Mouse (Mus musculus): ENCODE measurements around the gene H2afy.

The H2afy gene

DNA sequence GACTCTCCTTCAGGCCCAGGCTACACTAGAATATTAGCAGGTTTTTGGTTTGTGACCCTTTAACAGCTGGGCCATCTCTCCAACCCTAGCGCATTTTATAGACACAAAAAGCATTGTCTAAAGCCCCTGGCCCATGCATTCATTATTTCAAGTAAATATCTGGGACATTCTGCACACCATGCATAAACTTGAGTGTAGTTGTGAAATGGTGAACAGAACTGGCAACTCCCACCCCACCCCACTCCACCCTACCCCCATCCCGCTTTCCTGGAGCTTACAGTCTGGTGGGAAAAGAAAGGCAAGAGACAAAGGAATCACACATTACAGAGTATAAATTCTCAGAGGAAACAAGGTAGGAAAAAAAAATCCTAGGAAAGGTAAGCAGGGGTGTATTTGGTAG is at the start of gene H2afy:
TSS of gene H2afy (minus strand) at position 162 of the 400 bp plus-strand sequence.
- in situ Hi-C loops (cut with MboI, MseI), result no loop called here

DNA sequence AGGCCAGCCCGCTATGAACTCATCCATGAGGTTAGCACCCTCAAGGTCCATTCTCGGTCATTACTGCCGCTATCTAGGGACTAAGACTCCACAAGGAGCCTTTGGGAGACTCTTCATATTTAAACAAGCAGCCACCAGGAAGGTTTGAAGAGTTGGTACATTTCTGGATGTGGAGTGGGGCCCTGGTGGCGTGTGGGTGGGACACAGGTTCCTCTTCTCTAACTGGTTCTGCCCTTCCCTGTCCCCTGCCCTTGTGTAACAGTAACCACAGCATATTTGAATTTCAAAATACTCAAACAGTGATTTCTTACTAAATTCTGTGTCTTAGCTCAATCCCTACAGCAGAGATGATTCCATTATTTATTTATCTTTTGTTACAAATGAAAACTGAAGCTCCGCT is 47.5 kb upstream of the H2afy start:
- in situ Hi-C loops (cut with MboI, MseI), result no loop called here

DNA sequence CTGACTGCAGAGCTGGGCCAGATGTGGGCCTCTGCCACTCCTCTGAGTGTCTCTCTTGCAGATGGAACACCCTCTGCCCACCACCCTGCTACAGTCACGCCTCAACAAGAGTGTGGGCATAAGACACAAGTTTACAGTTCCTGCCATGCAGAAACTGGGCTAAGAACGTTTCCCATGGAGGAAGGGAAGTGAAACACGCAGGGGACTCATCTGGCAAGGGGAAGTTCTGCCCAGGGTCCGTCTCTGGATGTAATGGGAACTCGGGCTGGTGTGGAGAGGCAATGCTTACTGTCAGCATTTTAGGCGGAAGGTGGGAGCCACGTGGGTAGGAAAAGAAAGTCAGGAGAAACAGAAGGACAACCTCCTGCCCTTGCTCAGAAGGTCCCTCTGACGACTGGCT is 45.3 kb upstream of the H2afy start:
- in situ Hi-C loops (cut with MboI, MseI), result no loop called here

DNA sequence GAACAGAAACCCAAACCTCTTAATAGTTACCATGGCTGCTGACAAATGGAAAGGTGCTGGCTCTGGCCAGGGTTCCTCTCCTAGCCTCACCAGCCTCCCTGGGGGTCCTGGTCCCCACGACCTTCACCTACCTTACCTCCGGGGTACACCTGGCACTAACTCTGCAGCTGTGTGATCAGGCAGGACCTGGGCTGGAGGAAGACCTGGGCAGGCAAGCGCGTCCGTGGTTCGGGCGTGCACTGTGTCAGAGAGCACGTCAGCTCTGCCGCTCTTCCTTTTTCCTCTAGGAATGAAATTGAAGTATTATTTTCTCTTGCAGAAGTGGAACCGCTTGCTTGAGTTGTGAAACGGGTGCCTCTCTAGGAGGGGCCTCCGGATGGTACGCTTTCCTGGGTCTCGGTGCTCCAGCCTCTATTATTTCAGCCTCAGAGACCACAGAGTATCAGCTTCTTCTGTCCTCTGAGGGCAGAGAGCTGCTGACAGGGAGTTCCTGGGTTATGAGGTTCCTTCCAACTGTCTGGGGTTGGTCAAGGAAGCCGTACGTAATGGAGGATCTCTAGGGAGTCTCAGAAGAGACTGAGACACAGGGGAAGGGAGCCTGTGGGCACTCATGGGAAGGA is 42.4 kb upstream of the H2afy start, which contains the start of gene Tifab:
TSS of gene Tifab (minus strand) at position 470 of the 620 bp plus-strand sequence.
- in situ Hi-C loops (cut with MboI, MseI), result no loop called here

DNA sequence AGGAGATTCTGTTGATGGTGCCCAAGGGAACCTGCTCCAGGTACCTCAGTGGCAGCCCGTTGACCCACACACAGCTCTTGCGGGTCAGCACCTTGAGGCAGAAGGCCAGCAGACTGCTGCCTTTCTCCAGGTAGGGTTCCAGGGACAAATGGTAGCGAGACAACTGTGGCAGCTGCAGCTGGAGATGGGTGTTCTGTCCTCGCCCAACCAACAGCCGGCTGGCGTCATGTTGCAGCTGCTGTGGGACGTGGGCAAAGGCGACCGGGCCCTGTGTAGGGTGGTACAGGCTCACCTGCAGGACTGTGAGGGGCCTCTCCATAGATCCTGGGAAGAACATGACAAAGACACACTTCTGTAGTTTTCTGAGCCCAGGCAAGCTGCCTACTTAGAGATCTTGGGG is 40.1 kb upstream of the H2afy start:
- in situ Hi-C loops (cut with MboI, MseI), result no loop called here

DNA sequence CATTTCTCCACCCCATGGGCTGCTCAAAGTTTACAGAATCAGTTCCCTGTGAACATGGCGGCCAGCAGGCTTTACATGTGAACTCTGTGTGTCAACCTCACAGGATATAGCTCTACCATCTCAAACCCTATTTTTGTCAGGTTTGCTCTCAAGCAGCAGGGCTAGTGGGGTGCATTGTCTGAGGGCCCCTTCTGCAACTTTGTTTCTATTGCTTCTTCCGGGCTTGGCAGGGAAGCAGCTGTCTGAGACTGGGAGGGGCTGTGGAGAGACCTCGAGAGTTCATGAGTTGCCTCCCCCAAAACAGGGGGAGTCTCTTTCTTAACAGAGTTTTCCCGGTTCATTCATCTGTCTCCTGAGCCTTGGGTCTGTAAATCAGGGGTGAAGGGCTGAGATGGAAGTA is 39.7 kb upstream of the H2afy start:
- in situ Hi-C loops (cut with MboI, MseI), result no loop called here

DNA sequence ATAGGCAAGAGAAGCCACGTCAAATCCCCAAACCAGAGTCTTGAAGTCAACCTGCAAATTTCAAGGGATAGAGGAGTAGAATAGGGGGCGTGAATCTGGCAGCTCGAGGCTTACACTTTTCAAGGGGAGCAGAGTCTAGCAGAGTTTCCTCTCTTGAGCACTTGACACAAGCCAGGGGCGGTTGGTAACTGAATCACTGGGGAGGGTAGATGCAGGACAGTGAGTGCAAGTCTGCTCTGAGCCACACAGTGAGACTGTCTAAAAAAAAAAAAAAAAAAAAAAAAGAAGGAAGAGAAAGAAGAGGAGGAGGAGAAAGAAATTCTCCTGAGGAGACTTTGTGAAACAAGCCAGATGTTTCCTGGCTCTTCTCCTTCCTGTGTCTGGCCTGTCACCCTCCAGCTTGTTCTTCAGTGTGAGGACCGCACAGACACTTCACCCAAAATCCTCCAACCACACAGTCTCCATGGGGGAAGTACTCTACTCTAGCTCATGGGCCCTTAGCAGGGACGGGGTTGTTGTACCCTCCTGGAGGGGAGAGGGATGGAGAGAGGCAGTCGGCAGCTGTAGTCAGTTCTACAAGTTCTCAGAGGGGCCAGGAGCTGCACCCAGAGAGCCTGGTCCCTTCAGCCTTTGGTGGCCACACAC is 36.9 kb upstream of the H2afy start:
- in situ Hi-C loops (cut with MboI, MseI), result no loop called here

DNA sequence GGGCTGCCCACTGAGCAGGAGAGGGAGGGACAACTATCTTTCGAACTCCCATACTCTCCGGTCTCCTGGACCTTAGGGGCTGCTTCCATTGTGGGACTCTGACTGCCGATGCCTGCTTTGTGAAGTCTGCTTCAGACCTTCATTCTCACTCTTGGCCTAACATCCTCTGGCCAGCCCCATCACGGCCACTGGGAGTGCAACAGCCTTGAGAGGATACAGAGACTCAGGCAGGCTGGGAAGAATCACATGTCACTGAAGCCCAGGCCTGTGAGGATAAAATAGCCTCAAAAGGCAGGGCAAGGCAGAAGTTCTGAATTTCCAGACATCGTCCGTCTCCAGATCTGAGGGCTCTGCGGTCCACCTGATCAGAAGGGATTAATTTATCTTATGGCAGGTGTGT is 35.9 kb upstream of the H2afy start:
- in situ Hi-C loops (cut with MboI, MseI), result no loop called here

DNA sequence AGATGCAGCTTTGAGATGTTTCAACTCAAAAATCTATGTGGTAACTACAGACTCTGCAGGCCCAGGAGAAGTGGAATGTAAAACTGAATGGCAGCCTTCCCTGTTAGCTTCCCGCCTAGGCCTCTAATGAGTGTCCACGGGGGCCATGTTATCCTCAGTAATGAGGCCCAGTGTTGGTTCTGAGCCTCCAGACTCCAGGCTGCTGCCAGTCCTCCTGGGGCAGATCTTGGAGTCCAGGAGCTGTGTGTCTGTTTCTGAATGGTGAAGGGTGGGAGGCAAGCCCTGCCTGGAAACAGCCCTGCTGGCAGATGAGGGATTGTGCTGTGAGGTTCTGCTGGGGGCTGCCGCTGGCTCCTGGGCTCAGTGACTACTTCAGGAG is 32.2 kb upstream of the H2afy start:
- in situ Hi-C loops (cut with MboI, MseI), result no loop called here

DNA sequence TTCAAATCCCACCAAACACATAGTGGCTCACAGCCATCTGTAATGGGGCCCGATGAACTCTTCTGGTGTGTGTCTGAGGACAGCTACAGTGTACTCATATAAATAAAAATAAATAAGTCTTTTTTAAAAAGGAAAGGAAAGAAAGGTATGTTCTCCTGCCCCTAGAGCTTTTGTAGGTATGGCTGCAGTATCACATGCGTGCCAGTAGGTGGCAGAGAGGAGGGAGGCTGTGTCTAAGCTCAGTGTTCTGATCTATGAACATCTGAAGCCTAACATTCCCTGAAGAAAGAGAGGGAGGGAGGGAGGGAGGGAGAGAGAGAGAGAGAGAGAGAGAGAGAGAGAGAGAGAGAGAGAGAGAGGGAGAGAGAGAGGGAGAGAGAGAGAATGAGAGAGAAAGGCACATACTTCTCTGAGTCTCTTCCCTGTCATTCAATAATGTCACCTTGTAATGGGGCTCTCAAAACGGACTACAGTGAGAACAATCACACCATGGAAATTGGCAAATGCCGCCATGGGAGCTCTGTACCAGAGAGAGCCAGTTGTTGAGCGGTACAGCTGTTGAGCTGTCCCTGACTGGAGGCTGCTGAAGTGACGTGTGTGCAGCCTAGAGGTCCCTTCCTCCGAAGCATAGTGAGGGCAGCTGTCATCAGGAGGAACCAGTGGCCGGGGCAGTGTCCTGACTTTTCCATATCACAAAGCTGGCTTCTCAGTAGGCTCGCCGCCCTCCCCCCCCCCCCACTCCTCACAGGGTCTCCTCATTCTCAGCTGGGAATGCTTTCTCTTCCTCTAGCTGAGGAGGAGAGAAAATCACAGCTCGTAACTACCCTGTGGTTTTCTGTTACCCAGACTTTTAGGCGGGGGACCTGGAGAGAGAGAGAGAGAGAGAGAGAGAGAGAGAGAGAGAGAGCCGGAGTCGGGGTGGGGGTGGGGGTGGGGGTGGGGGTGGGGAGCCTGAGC is 31.6 kb upstream of the H2afy start:
- in situ Hi-C loops (cut with MboI, MseI), result no loop called here

DNA sequence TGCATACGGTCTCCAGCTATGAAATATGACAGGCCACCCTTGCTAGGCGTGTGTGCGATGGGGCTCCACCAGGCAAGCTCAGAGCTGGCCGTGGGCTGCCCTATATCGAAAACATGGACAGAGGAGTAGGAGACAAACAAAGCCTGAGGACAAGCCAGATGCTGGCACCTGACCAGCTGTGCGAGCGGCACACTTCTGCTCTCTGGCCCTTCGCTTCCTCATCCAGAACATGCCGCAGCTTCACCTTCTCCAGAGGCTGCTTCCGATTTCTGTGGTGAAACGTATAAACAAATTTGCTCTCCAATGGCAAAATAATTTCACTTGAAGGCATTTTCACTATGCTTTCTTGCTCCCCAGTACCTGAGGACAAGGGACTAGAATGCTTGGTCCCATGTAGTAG is 29.4 kb upstream of the H2afy start:
- in situ Hi-C loops (cut with MboI, MseI), result no loop called here

DNA sequence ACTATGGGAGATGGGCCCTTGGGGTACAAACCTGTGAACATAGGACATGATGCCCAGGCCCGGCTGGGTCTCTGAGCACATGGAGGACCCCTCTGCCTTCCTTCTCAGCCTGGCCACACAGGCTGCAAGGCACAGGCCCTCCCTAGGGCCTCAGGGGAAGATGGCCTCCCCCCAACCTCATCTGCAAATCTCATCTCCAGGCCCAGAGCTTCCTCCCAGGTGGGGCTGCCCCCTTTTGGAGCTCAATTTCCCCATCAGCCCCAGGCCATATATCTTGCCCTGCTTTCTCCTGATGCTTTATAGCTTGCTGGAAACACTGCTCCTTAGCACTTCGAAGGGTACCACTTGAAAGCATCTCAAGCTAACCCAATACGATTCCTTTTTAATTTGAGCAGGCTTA is 28.2 kb upstream of the H2afy start:
- in situ Hi-C loops (cut with MboI, MseI), result no loop called here

DNA sequence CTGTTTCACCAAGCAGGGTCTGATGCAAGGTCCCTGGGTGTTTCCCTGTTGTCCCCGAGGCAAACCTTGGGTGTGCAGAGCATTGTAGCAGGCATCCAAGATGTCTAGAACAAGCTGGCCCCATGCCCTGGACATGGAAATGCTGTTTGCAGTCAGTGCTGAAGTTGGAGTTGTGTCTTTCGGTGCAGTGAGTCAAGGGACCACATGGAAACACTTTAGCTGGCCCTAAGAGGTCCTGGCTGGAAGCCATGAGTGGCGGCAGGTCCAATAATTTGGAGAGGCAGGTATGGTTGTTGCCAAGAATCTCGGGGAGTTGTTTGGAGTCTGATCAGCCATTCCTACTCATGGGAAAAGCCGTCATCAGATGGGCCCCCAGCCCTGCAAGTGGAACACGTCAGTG is 27.6 kb upstream of the H2afy start:
- in situ Hi-C loops (cut with MboI, MseI), result no loop called here

DNA sequence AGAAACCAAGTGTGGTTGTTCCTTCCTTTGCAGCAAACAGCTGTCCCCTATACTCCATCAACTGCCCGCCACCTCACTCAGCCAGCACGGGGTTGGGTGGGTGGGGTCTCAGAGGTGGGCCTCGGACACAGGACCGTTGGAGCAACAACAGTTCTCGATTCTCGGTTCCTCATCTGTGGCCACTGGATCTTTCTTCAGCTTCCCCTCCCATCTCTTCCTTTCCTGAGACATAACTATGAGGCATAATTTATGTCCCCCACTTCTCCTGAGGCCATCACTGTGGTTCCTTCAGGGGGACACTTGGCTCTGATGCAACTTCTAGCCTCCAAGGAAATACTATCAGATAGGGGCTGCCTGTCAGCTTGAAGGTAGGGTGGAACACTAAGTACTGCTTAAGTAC is 26.7 kb upstream of the H2afy start:
- in situ Hi-C loops (cut with MboI, MseI), result no loop called here

DNA sequence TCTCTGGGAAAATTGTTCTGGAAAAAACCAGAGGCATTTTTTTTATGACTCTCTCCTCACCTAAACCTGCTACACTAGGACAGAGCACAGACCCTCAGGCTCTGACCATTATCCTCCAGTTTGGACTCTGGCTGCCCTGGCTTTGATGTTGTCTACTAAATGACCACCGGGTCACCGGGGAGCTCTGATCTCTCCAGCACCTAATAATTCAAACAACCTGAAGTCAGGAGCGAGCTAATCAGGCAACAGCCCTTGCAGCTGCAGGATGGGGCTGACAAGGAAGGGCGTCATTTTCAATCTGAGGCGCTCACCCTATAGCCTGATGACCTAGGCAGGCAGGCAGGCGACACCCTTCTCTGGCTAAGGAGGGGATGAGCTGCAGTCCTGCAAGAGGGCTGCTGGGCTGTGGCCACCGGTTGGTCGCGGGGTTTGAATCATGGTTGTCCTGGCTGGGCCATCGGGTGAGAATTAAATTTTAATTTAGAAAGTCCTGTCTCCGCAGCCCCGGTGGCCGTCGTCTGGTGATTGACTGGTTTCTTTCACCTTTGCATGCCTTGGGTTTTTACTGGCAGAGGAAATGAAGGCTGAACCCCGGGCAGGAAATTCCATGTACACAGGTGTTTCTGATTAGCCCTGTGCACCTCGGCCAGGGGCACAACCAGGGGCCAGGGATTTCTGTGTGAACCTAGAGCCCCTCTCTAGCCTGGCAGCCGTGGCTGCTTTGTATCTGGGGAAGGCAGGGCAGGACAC is 23.6 kb upstream of the H2afy start:
- in situ Hi-C loops (cut with MboI, MseI), result no loop called here

DNA sequence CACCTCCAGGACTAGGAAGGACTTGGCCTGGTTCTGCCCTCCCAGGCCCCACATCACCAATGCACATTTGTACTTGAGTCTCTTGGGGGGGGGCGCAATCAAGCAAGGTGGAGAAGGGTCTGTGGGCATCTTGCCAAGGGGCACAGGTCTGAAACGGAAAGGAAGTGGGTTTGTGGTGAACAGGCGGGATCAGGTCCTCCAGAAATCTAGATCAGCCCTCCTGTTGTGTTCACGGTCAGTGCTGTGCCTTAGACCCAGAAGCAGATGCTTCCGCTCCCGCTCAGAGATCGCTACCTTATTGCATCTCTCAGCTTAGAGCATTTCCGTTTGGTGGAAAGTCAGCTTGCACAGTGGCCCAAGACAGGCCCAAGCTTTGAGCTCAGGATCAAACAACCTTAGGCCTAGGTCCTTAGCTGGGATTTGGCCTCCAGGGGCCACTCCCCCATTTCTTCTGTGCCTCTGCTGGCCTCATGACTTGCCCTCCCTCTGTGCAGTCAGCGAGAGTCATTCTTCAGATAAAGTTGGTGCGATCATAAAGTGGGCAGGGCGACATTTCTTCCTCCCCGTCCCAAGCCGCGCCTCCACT is 22.9 kb upstream of the H2afy start:
- in situ Hi-C loops (cut with MboI, MseI), result no loop called here

DNA sequence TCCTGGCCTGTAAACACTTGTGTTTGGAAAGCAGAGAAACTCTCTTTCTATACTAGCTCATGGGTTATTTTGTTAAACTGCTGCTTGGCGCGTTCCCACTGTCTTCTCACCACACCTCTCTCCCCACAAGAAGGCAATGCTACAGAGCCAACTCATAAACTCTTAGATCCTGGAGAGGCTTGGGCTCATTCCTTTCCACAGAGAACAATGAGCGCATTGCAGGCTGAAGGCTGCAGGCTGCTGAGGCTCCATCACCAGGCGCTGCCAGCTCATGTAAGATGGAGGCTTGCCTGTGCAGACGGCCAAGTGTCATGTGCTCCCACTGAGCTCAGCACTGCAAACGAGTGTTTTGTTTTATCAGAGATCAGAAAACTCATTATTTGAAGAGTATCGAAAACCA is 19.5 kb upstream of the H2afy start:
- in situ Hi-C loops (cut with MboI, MseI), result no loop called here

DNA sequence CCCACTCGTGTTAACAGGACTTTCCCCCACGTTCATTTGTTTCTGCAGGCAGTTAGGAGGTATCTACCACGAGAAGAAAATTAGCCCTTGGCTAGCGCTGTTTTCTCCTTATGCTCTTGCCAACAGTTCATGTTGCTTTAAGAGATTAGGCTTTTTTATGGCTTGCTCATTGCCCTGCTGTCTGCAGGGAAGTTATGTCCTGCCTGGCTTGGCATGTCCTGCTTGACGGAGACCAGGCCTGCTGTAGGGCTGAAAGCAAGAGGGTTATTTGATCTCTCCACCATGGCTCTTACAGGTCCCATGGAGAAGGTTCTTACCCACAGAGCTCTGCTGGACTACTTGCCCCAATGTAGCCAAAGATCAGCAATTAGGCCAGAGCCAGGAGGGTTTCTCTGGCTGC is 18.9 kb upstream of the H2afy start:
- in situ Hi-C loops (cut with MboI, MseI), result no loop called here

DNA sequence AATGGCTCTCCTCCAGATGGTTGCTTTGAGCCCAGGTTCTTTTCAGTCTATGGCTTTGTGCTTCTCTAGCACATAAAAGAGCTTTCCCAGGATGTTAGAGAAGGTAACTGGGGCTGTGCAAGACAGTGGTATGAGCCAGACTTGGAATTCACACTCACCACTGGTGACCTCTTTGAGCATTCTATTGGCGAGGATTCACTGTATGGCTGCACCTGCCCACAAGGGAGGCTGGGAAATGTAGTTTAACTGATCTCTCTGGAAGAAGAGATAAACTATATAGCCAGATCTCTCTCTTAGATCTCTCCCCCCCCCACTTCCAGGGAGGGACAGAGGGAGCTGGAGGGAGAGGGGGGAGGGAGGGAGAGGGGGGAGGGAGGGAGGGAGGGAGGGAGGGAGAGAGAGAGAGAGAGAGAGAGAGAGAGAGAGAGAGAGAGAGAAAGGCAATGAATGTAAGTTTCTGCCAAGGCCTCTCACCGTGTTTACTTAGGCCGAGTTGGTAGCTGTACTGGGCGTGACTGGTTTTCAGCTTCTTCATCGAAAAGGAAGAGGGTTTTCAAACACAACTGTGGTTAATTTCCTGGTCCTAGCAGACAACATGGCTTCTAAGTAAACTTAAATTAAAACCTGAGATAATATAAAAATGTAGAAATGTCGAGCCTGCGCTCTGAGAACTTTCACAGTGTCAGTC is 16.8 kb upstream of the H2afy start:
- in situ Hi-C loops (cut with MboI, MseI), result no loop called here

DNA sequence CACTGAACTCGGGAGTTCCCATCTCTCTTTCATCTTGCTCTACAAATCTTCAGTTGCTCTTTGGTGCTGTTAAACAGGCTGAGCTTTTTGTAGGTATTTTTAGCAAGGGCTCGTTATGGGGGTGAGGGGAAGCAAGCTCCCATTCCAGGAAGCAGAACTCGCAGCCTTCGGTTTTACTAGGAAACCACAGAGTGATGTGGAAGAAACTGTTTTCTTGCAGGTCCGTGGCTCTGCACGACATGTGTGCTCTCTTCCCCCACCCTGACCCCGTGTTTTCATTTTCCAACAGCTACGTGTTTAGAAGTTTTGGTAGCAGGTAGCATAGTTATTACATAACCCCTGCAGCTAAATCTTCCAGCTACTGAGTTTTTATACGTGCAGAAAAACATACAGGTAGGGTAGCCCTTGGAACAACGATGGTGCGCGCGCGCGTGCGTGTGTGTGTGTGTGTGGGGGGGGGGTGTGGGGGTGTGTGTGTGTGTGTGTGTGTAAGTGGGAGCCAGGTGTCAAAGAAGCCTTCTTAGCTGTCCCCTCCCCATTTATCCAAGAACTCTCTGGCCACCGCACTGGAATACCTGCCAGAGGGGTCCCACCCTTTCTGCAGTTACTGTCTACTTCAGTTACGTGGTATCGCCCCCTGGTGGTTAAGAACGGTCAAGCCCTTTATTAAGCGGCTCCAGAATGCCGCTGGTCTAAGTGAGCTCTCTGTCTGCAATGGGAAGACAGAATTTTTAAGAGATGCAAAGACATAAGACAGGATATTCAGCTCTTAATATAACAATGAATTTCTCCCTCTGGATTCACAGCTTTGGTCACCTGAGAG is 15.5 kb upstream of the H2afy start:
- in situ Hi-C loops (cut with MboI, MseI), result no loop called here

Measured in T-helper 17 cell (primary cell).